Comparison of ENCODE assay signal across 31 mouse cellular contexts in genomic region chr15:6331380-6331779, GRCm38 (mm10). TPM values are rescaled to one million over a fixed set of nuclear protein-coding genes. Genes with fewer than 3 reads are reported as not detected.
DNase-seq lines count a peak whose midpoint lies in the region; ATAC-seq lines count a peak whose summit lies in the region.
"Had no signal": no experiment of that assay in that cellular context is flagged by ENCODE, and none has a peak within 500 bp of the region (broad histone marks: within the 10 kb centered on the region; RNA-seq: fewer than 3 reads in every experiment).

No protein-coding gene starts in this region.

- H3K27ac ChIP-seq in heart, embryonic 13.5 days (replicated peaks): 0 out of 2 replicates have a peak overlapping the region, but pooled peaks have one; percentile 20
- H3K27ac ChIP-seq: forebrain, embryonic 13.5 days; layer of hippocampus, adult 2 months; left cerebral cortex, adult 2 months; limb, embryonic 13.5 days; liver, embryonic 14.5 days; midbrain, embryonic 10.5 days; neural tube, embryonic 12.5 days; stomach, postnatal 0 days had no signal

- ATAC-seq in heart, embryonic 13.5 days (ENCODE audit: extremely low read depth, insufficient number of reproducible peaks, low FRiP score, low TSS enrichment): no peak
- ATAC-seq: activated CD4-positive, CD25-positive, alpha-beta regulatory T cell, adult 4 months; forebrain, embryonic 13.5 days; hindbrain, embryonic 16.5 days had no signal

- H3K9ac ChIP-seq in heart, embryonic 13.5 days: no peak overlapping the region
- H3K9ac ChIP-seq: forebrain, embryonic 13.5 days; limb, embryonic 13.5 days; liver, embryonic 14.5 days; neural tube, embryonic 12.5 days had no signal

- no peaks in the 10 kb centered on the region for H3K27me3 ChIP-seq in heart, embryonic 13.5 days (replicated peaks)
- H3K27me3 ChIP-seq: CH12.LX; forebrain, embryonic 13.5 days; limb, embryonic 13.5 days; neural tube, embryonic 12.5 days had no signal

- 19% methylated on average over 2 of the region's 2 CpGs for WGBS in heart, embryonic 13.5 days

- H3K9me3 ChIP-seq in heart, embryonic 13.5 days: no peaks in the 10 kb centered on the region
- H3K9me3 ChIP-seq: forebrain, embryonic 13.5 days; limb, embryonic 13.5 days; midbrain, embryonic 10.5 days; neural tube, embryonic 12.5 days had no signal

- no peak for DNase-seq in heart, adult 11 months
- DNase-seq in kidney, postnatal 36 days: peak; percentile 21 to 49
- no peak for DNase-seq in kidney, postnatal 25 days
- DNase-seq in 3T3-L1 (ENCODE audit: low read depth, low spot score) (peak; percentile 46), adipocyte (ENCODE audit: low spot score) (peak; percentile 50)
- DNase-seq: adrenal gland, postnatal 14 days; cerebellum, adult 11 months; cerebellum, adult 9-10 months; cerebellum, postnatal 36 days; gastrocnemius, postnatal 10 days; kidney, adult 18-20 months; kidney, postnatal 10 days; lung, adult 2 months; lung, postnatal 10 days; right cerebral cortex, adult 18-20 months; spleen, adult 18-20 months; thymus, adult 18-20 months; thymus, postnatal 25 days had no signal

- H3K4me1 ChIP-seq in heart, embryonic 13.5 days: peaks cover 12% of the 10 kb centered on the region; the same call in 1 of the 2 replicates
- H3K4me1 ChIP-seq: forebrain, embryonic 13.5 days; limb, embryonic 13.5 days; midbrain, embryonic 10.5 days; neural tube, embryonic 12.5 days had no signal

- no peak overlapping the region for H3K4me2 ChIP-seq in heart, embryonic 13.5 days
- H3K4me2 ChIP-seq: forebrain, embryonic 13.5 days; limb, embryonic 13.5 days; neural tube, embryonic 12.5 days had no signal

- no peaks in the 10 kb centered on the region for H3K36me3 ChIP-seq in heart, embryonic 13.5 days
- H3K36me3 ChIP-seq: limb, embryonic 13.5 days; midbrain, embryonic 10.5 days; neural tube, embryonic 12.5 days had no signal

- no peak overlapping the region for H3K4me3 ChIP-seq in heart, embryonic 13.5 days
- H3K4me3 ChIP-seq: forebrain, embryonic 13.5 days; layer of hippocampus, adult 2 months; left cerebral cortex, adult 2 months; limb, embryonic 13.5 days; midbrain, embryonic 10.5 days; myocyte; neural tube, embryonic 12.5 days had no signal

RNA-seq across cellular contexts. Expression of gene Dab2, which starts 31.8 kb away (rescaled TPM):
- 31.6 and 36.5 TPM in 2 replicates for polyA plus RNA-seq in heart, embryonic 13.5 days (2015; fragmentation: Nextera tagmentation; extraction: Ambion mirVana)

Comparison
In these comparisons a context has a peak if more than half of its experiments do, and no peak if none do; other contexts are left out.
1. DNase-seq: peak in kidney, postnatal 36 days (2 of 2), 3T3-L1 (single experiment) and adipocyte (single experiment); none in heart, adult 11 months (single experiment) and kidney, postnatal 25 days (0 of 2).